Mouse (Mus musculus) lung, adult 2 months (tissue): ENCODE results near the gene Tmem229b.
"Not testable (repeated sequence)": the region's sequence is repeated elsewhere in the genome, so short reads cannot be mapped to it uniquely, and the experiment has no call there.

Source experiments
- CTCF ChIP-seq: fragments of 200-500 bp; IDR thresholded peaks from 2 replicates; pipeline ENCODE4 v1.5.1; 2011; ENCODE audit warnings: mild to moderate bottlenecking, low read length, control low read depth; ENCODE audit not compliant: insufficient read depth
- POLR2A ChIP-seq: fragments of 200-500 bp; IDR thresholded peaks from 2 replicates; pipeline ENCODE4 v1.6.1; 2011; ENCODE audit warnings: low read depth, mild to moderate bottlenecking, control low read depth, low read length, borderline replicate concordance; ENCODE audit errors: extremely low read depth

DNA sequence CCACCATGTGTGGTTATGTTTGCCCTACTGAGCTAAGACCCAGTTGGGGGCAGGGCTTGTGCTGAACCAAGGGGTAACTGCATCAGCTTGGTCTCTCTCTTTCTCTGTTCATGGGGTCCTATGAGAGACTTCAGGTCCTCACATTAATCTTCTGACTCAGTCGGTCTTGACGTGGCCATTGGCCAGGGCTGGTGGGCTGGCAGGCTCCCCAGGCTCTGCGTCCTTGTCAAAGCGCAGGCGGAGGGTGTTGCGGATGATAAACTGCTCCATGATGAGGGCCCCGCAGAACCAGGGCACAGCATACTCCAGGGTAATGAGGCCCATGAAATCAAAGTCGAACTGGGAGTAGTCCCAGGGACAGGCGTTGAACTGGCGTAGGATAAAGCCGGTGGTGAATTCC, 42.9 kb downstream of the Tmem229b start:
- TF ChIP-seq POLR2A, CTCF: not testable (repeated sequence)
